In the genomic region with DNA sequence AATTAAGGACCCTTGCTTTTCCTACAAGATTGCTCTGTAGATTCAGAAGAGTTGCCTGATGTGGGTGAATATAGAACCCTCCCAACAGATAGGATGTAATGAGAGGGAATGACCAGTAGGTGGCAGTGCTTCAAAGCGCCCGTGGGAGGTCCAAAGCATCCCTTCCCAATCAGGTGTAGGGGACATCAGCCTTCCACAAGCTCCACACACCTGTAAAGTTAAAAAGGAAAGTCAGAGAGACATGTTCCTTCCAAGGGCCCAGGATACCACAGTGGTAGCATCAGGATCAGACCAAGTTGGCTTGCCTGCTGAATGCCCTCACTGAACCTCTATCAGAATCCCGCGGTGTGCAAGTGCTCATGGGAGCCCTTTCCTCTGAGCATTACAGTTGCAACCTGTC, we compare ENCODE assay signal across 7 mouse cellular contexts.
DNase-seq lines count a peak whose midpoint lies in the region; ATAC-seq lines count a peak whose summit lies in the region.

No protein-coding gene starts in this region.

- no peak overlapping the region for H3K27ac ChIP-seq in intestine, embryonic 14.5 days (ENCODE audit: low read depth)

- H3K27me3 ChIP-seq in intestine, embryonic 14.5 days (replicated peaks; ENCODE audit: control insufficient read depth, insufficient read depth, low read length): no peaks in the 10 kb centered on the region

- peak; percentile 67; the same call in 1 of the 2 replicates for ATAC-seq in intestine, embryonic 14.5 days (replicated peaks; ENCODE audit: low FRiP score, low TSS enrichment, low read depth)
- peak; percentile 63 for ATAC-seq in megakaryocyte-erythroid progenitor cell, adult 5-6 weeks (replicated peaks; ENCODE audit: low FRiP score, low TSS enrichment, poor library complexity, severe bottlenecking)

- H3K9ac ChIP-seq in intestine, embryonic 14.5 days (ENCODE audit: low read length): no peak overlapping the region

- H3K36me3 ChIP-seq in intestine, embryonic 14.5 days (ENCODE audit: control insufficient read depth, insufficient read depth, low read length): no peaks in the 10 kb centered on the region

- 44% methylated on average over 4 of the region's 4 CpGs for WGBS in intestine, embryonic 14.5 days

- no peak overlapping the region for H3K4me3 ChIP-seq in intestine, embryonic 14.5 days (ENCODE audit: low read depth, low read length)

- H3K9me3 ChIP-seq in intestine, embryonic 14.5 days (ENCODE audit: control insufficient read depth, low read length): no peaks in the 10 kb centered on the region

- peaks cover 8% of the 10 kb centered on the region for H3K4me1 ChIP-seq in intestine, embryonic 14.5 days (replicated peaks; ENCODE audit: control insufficient read depth, insufficient read depth, low read length)

- intact Hi-C loops in left cerebral cortex, postnatal 10 days (cut with DNase I): loop anchor here (5.0 kb wide), 1 partner anchor 228 kb away; no protein-coding TSS in a partner anchor

- peak; percentile 19 to 36 for DNase-seq in left cerebral cortex, adult 18-20 months (ENCODE audit: low spot score in 2 of 2)
- no peak for DNase-seq in left cerebral cortex, postnatal 10 days (ENCODE audit: extremely low spot score in 1 of 2, low spot score in 2 of 2)
- peak; percentile 64 for DNase-seq in R1 (ENCODE audit: low read depth, low spot score)
- DNase-seq in cerebellum, postnatal 36 days: peak; percentile 27 to 28
- DNase-seq in intestine, embryonic 14.5 days (ENCODE audit: low spot score): peak; percentile 65
- DNase-seq in thymus, postnatal 14 days: peak; percentile 58

- H3K4me2 ChIP-seq in intestine, embryonic 14.5 days (ENCODE audit: low read length): no peak overlapping the region

Comparison
In these comparisons a context has a peak if more than half of its experiments do, and no peak if none do; other contexts are left out.
1. DNase-seq: peak in left cerebral cortex, adult 18-20 months (2 of 2), R1 (single experiment), cerebellum, postnatal 36 days (2 of 2), intestine, embryonic 14.5 days (single experiment) and thymus, postnatal 14 days (single experiment); none in left cerebral cortex, postnatal 10 days (0 of 2).